Mouse (Mus musculus): Measurements from ENCODE around the gene Mmp12.

The Mmp12 gene

DNA sequence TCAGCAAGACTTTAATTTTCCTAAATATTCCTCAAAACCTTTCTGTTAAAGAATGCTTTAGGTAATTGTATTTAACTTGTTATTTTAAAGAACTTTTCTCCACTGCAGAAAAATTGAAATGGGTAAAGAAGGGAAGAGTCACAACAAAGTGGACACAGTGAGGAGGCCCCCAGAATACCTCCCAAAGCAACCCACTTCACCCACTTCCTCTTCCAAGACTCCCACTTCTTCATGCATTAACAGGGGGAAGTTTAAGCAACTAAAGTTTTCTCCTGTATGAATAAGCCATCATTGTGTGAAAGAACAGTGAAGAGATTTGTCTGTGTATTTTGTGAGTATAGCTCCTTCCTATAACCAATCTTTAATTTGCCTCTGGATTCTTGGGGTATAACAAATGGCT is at the start of gene Mmp12:
Mmp12 (plus strand) TSS at position 275 of the 400 bp plus-strand sequence.

DNA sequence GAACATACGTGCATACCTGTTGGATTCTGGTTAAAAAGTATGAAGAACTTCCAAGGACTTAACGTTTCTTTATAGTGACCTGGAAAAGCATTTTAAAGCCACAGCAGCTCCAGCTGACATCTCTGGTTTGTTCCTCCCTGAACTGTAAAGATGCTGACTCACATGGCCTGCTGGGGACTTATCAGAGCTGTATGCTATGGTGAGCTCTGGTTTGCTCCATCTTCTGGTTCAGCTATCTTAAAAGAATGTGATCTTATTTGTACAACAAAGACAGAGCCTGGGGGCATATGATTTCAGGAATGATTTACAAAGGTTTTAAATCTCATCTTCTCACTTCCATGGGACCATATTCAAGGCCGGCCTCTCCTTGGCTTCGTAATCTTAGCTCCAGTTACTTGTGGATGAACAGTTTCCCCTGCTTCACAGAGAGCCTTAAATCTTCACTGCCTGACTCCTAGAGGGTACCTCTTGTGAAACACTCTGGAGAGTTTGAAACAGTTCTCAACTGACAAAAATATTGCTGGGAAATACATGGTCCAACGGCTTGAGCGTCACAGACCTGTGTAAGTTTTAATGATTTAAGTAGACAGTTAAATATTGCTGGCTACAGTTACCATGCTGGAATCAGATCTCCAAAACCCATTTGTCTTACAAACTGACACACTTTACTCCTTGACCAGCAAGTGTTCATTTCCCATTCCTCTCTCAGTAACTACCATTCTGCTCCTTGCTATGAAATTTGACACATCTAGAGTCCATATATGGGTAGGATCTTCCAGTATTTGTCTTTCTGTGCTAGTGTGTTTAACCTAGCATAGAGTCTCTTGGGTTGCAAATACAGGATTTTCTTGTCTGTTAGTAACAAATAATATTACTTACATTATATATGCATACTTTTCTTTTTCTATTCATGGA is 8.2 kb upstream of the Mmp12 start:
- WGBS, result 89% methylated on average over 5 of the region's 6 CpGs

DNA sequence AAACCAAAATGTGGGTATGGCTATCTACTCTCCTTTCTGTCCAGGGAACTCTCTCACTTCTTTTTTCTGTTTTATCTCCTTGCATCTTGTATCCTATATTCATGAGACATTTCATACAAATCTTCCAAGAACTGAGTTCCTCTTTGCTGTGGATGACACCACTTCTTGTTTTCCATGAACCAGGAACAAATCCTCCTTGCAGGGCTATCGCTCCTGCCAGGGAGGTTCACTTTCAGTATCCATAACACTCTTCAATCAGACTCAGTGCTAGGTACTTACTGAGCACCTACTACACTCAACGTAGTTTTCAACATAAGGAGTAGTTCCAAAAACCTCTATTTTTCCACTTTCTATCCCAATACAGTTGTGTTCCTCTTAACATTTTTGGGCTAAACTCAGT is 1.3 kb downstream of the Mmp12 start:
- WGBS, result 83% methylated on average over 2 of the region's 2 CpGs

DNA sequence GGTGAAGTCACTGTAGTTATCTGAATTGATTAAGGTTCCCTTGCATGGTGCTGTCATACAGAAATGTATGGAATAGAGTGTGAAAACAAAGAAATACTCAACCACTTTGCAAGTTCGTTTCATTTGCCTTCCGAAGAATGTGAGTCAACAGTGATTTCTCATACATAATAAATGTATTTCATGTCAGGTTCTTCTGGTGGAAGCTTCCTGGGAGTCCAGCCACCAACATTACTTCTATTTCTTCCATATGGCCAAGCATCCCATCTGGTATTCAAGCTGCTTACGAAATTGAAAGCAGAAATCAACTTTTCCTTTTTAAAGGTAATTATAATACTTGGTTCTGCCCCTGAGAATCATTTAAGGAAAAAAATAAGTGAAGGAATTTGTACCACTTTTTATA is 10.4 kb downstream of the Mmp12 start:
- WGBS, result 43% methylated on average over 3 of the region's 3 CpGs

DNA sequence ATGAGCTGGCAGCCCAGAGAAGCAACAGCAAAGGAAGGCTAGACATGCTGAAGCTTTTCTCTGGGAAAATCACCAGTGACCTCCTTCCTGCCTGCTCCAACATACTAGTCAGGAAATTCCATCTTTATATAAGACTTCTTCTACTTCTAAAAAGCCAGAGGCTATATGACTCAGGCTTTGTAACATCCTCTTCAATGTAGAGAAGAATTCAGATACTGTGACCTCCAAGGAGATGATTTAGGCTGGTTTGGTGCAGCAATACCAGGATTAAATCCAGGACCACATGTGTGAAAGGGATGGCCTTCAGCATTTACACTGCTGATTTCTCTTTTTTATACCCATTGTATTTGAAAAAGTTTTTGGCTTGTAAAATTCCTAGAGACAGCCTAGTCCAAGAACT is 43.8 kb downstream of the Mmp12 start, which contains the start of gene Mmp1b:
Mmp1b (minus strand) TSS at position 101 of the 400 bp plus-strand sequence.

DNA sequence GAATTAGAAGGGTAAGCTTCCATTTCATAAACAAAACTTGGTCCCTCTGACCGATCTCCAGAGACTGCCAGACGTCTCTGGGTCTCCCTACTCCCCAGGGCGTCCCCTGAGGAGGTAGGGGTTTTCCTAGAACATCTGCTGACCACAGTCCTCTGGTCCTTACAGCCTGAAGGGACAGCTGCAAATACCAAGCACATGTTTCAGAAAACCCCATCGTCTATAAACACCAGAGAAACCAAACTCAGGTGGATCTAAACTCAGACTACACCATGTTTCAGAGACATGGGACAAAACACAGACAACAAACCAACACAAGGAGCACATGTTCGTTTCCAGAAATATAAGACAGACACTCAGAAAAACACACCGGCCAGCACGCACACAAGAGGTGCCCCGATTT is 52.4 kb downstream of the Mmp12 start:
- 80% methylated on average over 8 of the region's 8 CpGs for WGBS

Measured in cerebral cortex, adult 2 months (tissue).